Mouse (Mus musculus): ENCODE measurements at regions not wholly inside any gene's neighbourhood (a gene's known extent, or its start where the extent isn't known, plus 50 kb on each side); places are given as distances from the start of the nearest gene placed in this dataset.

DNA sequence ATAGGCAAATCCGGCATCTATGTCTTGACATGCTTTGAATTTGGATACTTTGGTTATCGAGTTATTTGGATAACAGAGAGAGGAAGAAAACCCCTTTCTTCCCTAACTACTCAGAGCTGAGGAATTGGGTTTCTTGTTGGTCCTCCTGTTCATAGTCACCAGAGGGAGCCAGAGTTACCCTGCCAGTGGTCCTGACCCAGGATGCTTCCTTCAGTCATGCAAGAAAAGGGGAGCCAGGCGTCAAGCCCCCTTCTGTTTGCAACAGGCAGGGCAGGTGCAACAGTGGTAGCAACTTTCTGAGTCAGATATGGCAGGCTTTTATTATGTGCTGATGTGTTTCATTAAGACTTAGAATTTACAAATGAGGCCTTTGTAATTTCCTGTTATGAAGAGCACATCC, 101.4 kb upstream of the B430305J03Rik start:
- DNase-seq (ENCODE audit: low read depth), result no peak

DNA sequence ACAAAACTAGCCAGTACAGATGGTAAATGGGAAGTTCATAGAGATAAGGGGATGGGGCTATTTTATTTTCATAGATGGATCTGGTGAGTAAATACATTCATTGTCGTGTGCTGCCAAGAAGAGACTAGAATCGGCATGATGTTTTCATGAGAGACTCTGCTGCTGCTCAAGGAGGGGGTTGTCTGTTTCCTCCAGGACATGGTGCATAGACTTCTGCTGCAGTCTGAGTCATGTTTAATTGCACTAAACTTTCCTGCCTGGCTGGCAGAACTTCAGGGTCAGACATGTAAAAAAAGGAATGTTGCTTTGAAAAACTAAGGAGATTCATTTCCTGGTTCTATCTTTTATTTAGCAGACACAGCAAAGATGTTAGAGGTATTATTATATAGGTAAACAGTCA, 100.9 kb upstream of the B430305J03Rik start:
- DNase-seq (ENCODE audit: low read depth), result no peak

DNA sequence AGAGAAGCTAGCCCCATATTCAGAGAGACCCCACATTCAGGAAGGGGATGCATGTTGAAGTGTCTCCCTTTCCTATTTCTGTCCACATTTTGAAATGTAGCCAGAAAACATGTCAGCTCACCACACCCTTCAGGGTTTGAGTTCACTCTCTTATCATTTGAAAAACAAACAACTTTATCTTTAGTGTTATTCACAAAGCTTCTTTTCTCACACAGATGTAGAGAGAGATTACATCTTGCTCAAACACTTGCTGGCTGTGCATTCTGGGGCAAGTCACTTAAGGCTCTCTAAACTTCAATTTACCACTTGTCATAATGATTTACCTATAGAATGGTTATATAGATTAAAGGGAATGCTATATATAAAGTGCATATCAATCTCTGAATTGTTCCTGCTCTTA, 94.3 kb upstream of the B430305J03Rik start:
- DNase-seq (ENCODE audit: low read depth), result no peak

DNA sequence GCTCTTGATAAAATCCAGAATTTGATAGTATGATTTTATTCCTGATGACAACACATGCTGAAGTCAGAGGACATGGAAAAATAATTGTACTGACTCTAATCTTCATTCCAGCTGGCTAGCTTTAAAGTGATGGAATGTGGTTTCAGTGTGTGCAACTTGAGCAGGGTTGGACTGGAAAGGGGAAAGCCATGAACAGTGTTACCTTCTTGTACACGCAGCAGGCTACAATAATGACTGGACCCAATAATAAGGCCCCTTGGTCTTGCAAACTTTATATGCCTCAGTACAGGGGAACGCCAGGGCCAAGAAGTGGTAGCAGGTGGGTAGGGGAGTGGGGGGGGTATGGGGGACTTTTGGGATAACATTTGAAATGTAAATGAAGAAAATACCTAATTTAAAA, 90.8 kb upstream of the B430305J03Rik start:
- DNase-seq (ENCODE audit: low read depth), result no peak

DNA sequence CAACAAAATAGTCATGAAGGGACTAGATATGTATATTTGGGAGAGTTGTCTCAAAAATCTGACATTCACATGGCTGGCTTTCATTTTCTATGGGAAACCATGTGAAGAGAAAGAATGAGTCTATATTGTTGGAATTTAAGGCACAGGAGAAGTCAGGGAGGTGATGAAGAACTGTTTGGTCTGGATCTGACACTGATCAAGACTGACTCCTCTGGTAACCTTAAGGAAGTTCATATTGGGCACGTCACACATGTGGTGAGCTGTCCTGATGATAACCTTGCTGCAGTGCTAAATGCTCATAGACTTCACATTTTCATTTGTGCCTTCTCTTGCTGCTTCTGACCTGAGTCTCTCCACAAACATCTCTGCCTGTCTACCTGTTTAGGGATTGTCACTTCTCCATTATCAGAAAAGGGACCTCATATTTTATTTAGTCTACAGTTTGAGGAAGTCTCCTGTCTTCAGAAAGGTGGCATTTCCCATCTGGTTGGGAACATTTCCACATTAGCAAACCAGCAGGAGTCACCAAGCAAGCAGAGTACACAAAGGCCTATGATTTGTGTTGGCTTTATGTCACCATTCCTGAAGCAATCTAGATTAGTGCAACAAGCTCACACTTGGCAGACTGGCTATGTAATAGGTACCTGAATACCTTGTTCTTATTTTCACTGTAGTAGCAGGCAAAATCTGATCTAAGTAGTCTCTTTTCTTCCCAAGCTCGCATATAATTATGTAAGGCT, 76.4 kb upstream of the B430305J03Rik start:
- DNase-seq (ENCODE audit: low read depth), result no peak

DNA sequence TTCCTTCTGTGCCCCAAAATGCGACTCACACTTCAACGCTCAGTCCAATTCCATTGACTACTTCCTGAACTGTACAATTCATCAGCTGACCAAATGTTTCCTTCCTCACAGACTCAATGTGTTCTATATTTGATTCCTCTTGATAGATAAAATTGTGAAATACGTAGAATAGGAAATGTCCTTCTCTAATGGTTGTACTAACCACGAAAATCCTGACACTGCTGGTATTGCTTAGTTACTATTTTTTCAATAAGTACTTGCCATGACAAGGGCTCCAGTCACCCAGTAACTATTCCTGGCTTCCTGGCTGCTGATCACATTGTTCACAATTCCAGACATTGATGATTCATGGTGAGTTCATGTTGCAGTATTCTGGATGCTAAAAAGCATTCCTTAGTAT, 75.7 kb upstream of the B430305J03Rik start:
- DNase-seq (ENCODE audit: low read depth), result peak; percentile 71

GRCm38 (mm10) chr3:61428713-61429112, 63.0 kb upstream of the B430305J03Rik start:
- DNase-seq (ENCODE audit: low read depth), result no peak

DNA sequence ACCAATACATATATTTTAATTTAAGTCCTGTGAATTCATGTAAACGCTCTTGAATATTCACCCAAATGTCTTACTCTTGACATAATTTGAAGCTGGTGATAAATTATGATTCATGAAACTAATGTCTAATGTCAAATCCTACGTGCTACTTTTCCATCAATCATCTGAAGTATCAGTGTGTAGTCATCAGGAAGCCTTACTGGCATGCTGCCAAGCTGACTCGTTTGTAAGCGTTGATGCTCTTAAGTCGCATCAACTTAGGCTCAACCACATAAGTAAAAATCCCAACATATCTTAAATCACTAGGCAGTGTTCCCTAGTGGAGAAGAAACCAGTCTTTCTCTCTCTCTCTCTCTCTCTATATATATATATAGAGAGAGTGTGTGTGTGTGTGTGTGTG, 58.2 kb upstream of the B430305J03Rik start:
- no peak for DNase-seq (ENCODE audit: low read depth)

GRCm38 (mm10) chr3:61419706-61420105, 54.0 kb upstream of the B430305J03Rik start:
- no peak for DNase-seq (ENCODE audit: low read depth)

- DNase-seq (ENCODE audit: low read depth), result no peak
Measured at GRCm38 (mm10) chr3:61418096-61418495, 52.3 kb upstream of the B430305J03Rik start.
